Mouse (Mus musculus) stomach, postnatal 0 days (tissue): ENCODE measurements at regions not wholly inside any gene's neighbourhood (a gene's known extent, or its start where the extent isn't known, plus 50 kb on each side); places are given as distances from the start of the nearest gene placed in this dataset.

ENCODE experiments used
- CTCF ChIP-seq: IDR thresholded peaks from 2 replicates; pipeline ENCODE4 v1.5.1; 2016; ENCODE audit warnings: antibody characterized with exemption, low read depth, mild to moderate bottlenecking, moderate library complexity
- EP300 ChIP-seq: optimal IDR thresholded peaks from 2 replicates; pipeline ENCODE3; 2016; ENCODE audit warnings: antibody characterized with exemption

GRCm38 (mm10) chr6:16312915-16313314 lies 585.3 kb downstream of the Tfec start:
- TF ChIP-seq EP300 = no peak
- TF ChIP-seq CTCF = no peak
